Mouse (Mus musculus): ENCODE measurements around the gene Kmt2d.

Kmt2d gene

GRCm38 (mm10) chr15:98871070-98871915 lies at the start of gene Kmt2d:
Gene Kmt2d, minus strand, starts transcription at chr15:98871204.
- peak; percentile 95 for DNase-seq

GRCm38 (mm10) chr15:98918499-98918895 lies 47.5 kb upstream of the Kmt2d start:
- DNase-seq, result peak; percentile 92

- DNase-seq, result peak; percentile 100
Measured at GRCm38 (mm10) chr15:98917538-98918498, 46.8 kb upstream of the Kmt2d start, which contains the start of gene Lmbr1l. Gene Lmbr1l, minus strand, starts transcription at chr15:98918231.

- peak; percentile 95 for DNase-seq
Measured at GRCm38 (mm10) chr15:98917091-98917490, 46.1 kb upstream of the Kmt2d start.

- DNase-seq, result no peak
Measured at GRCm38 (mm10) chr15:98916016-98916415, 45.0 kb upstream of the Kmt2d start.

DNA sequence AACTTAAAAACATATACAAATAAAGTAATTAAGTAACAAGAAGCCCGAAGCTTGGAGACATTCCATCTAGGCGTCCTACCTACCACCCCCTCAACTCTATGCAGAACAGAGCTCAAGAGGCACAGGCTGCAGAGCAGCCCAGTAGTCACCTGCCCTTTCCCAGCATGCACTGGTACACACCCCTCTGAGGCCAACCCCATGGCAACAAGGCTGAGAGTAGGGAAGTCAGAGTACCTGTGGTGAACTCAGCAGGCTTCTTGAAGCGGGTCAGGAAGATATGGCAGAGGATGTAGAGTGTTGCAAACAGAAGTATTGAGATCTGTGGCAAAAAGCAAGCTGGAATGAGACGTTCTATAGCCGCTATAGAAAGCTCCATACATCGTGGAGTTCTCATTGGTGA lies 43.9 kb upstream of the Kmt2d start:
- no peak for DNase-seq

DNA sequence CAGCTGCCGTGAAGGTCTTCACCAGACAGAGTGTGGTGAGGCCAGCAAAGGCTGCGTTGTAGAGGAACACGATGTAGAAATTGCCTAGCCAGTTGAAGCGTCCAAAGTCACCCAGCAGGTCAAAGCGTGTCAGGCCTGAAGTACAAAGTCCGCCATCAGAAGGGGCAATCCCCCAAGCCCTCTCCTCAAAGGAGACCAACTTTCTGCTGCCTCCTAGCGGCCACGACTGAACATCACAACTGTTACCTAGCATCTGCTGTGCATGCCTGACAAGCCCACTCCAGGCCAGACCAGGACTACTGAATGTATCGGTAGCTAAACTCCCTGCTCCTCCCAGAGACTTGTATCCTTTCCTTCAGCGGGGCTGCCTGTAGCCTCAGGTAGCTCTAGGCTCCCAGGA lies 33.7 kb upstream of the Kmt2d start:
- DNase-seq, result no peak

- DNase-seq, result no peak
Measured at GRCm38 (mm10) chr15:98902600-98902999, 31.6 kb upstream of the Kmt2d start.

DNA sequence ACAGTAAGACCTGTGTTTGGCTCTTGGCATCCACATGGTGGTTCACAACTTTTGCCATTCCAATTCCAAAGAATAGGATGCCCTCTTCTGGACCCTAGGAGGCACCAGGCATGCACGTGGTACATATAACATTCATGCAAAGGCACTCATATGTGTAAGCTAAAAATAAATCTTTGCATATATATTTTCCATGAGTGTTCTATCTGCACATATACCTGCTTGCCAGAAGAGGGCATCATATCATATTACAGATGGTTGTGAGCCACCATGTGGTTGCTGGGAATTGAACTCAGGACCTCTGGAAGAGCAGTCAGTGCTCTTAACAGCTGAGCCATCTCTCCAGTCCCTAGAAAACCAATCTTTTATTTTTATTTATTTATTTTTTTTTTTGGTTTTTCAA lies 30.5 kb upstream of the Kmt2d start:
- DNase-seq, result no peak

GRCm38 (mm10) chr15:98897928-98898800 lies 27.2 kb upstream of the Kmt2d start, which contains the start of gene Dhh:
Gene Dhh, minus strand, starts transcription at chr15:98898540.
- peak; percentile 90 for DNase-seq

DNA sequence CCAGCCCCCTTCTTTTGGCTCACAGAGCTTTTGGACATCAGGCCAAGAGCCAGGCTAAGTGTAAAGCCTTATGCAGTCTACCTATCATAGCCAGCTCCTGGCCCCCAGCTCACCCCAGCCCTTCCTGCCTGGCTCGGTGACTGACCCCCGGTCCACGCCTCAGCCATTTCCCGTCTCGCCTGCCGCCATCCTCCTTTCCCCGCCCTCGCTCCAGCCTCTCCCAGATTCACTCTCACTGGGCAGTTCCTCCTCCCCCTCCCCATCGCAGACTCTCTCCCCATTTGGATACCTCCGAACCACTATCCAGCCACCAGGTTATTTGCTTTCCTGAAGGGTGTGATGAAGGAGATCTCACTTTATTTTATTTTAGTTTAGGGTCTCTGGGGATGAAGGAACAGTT lies 26.5 kb upstream of the Kmt2d start:
- DNase-seq, result peak; percentile 97

GRCm38 (mm10) chr15:98895635-98896589 lies 24.9 kb upstream of the Kmt2d start:
- DNase-seq, result peak; percentile 94

GRCm38 (mm10) chr15:98894746-98895634 lies 24.0 kb upstream of the Kmt2d start:
- peak; percentile 95 for DNase-seq

GRCm38 (mm10) chr15:98893940-98894745 lies 23.1 kb upstream of the Kmt2d start, which contains the start of gene Rhebl1:
Gene Rhebl1, minus strand, starts transcription at chr15:98894540.
- peak; percentile 94 for DNase-seq

- no peak for DNase-seq
Measured at GRCm38 (mm10) chr15:98893036-98893435, 22.0 kb upstream of the Kmt2d start.

DNA sequence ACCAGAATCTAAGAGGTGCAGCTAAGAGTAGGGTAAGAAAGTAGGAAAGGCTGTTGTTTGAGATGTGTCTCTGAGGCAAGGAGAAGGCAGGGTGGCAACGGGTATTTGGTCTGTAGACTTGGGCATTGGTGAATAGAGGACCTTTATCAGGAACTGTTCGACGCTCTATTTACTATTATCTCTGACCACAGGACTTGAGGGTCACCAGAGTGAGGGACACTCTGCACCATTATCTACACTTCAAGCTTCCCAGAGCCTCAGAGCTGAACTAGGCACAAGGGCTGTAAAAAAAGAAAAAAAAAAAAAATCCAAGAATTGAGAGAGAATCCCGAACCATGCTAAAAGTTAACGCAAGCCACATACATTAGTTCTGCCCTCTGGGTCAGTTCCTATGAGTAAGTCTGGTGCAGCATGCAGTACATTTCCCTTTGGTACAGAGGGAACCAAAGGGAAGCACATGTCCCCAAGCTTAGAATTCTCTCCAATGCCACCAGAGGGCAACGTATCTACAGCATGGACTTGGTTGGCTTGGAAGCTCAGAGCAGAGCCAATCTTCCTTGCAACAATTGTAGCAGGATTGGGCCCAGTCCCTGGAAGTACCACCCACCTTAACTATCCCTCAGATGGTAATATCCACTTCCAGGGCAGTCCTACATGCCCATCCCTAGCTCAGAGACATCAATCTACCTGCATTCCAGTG lies 21.1 kb upstream of the Kmt2d start:
- peak; percentile 97 for DNase-seq

- DNase-seq, result no peak
Measured at GRCm38 (mm10) chr15:98891198-98891742, 20.3 kb upstream of the Kmt2d start.

- DNase-seq, result no peak
Measured at GRCm38 (mm10) chr15:98887526-98887925, 16.5 kb upstream of the Kmt2d start.

Data from heart, adult 11 months (tissue).